Mouse (Mus musculus): ENCODE measurements around the gene Lefty2.
A peak's percentile ranks its signal among the peaks of the same experiment; 100 is the strongest.

DNA sequence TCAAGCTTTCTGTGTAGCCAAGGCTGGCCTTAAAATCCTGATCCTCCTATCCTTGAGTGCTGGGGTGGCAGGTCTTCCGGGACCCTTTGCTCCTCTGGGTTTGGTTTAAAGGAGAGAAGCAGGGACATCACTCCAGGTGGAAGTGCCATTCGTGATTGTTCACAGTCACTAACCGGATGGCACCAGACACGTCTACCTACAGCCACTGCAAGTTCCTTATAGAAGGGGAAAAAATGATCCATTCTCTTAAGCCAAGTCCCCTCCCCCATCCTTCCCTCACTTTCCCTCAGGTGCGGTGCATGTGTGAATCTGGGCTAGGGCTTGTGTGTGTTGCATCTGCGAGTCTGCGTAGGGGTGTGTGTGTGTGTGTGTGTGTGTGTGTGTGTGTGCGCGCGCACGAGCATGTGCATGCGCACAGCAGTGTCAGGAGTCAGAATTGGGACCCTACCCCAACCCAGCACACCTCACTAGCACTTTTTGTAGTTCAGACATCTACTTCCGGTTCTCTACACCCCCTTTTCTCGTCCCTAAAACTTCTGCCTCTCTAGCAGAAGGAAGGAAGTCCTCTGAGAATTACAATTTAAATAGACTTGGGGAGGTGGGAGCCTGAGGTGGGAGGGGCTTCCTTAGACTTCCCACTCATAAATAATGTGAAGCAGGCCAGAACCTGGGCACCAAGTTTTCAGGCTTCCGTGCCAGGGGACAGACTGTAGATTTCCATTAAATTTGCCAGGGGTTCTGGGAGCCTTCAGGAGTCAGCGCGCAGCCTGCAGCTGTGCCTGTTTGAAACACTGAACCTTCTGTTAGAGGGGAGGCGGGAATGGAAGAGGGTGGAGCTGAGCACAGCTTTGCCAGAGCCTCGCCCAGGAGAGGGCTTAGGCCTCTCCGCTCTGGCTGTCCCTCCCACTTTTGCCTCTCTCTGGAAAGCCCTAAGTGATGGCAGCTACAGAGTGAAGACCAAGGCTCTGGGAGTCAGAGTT is 52.4 kb downstream of the Lefty2 start:
- TF ChIP-seq POLR2A (IDR thresholded peaks at IDR 0.05; ENCODE audit: low read depth, low read length) (peak; percentile 55; the same call in 1 of the 2 replicates), CTCF (IDR thresholded peaks at IDR 0.05; ENCODE audit: borderline replicate concordance, insufficient read depth, low read length) (no peak)
